Mouse (Mus musculus) cerebellum, postnatal 25 days (tissue): ENCODE data around the gene Kif26b.

Experiments
- DNase-seq, 2 experiments: peaks; one replicate each; pipeline ENCODE4 v3.0.0; 2021; ENCODE audit warnings: mixed read lengths in 2 of 2

Gene Kif26b

GRCm38 (mm10) chr1:178728256-178728655 lies 199.3 kb downstream of the Kif26b start:
- no peak for DNase-seq

GRCm38 (mm10) chr1:178730271-178730670 lies 201.3 kb downstream of the Kif26b start:
- peak in 1 of 2 experiments; percentile 53 for DNase-seq

GRCm38 (mm10) chr1:178733035-178733434 lies 204.1 kb downstream of the Kif26b start:
- no peak for DNase-seq

GRCm38 (mm10) chr1:178734576-178734975 lies 205.7 kb downstream of the Kif26b start:
- DNase-seq = no peak

- peak in 1 of 2 experiments; percentile 51 for DNase-seq
Measured at GRCm38 (mm10) chr1:178736931-178737330, 208.0 kb downstream of the Kif26b start.

GRCm38 (mm10) chr1:178743820-178744219 lies 214.9 kb downstream of the Kif26b start:
- no peak for DNase-seq

GRCm38 (mm10) chr1:178744526-178744925 lies 215.6 kb downstream of the Kif26b start:
- DNase-seq = peak; percentile 71 to 77

- DNase-seq = no peak
Measured at GRCm38 (mm10) chr1:178744961-178745360, 216.0 kb downstream of the Kif26b start.

- DNase-seq = no peak
Measured at GRCm38 (mm10) chr1:178745471-178745870, 216.5 kb downstream of the Kif26b start.

- DNase-seq = peak; percentile 69 to 75
Measured at GRCm38 (mm10) chr1:178747279-178748221, 218.6 kb downstream of the Kif26b start.

GRCm38 (mm10) chr1:178748222-178748600 lies 219.3 kb downstream of the Kif26b start:
- no peak for DNase-seq

- peak in 1 of 2 experiments; percentile 62 for DNase-seq
Measured at GRCm38 (mm10) chr1:178748617-178749016, 219.7 kb downstream of the Kif26b start.

- peak; percentile 63 to 73 for DNase-seq
Measured at GRCm38 (mm10) chr1:178749786-178750185, 220.9 kb downstream of the Kif26b start.

GRCm38 (mm10) chr1:178758441-178758840 lies 229.5 kb downstream of the Kif26b start:
- no peak for DNase-seq

GRCm38 (mm10) chr1:178762125-178762741 lies 233.3 kb downstream of the Kif26b start:
- no peak for DNase-seq

- DNase-seq = no peak
Measured at GRCm38 (mm10) chr1:178764914-178765313, 236.0 kb downstream of the Kif26b start.

GRCm38 (mm10) chr1:178765650-178766049 lies 236.7 kb downstream of the Kif26b start:
- no peak for DNase-seq

- no peak for DNase-seq
Measured at GRCm38 (mm10) chr1:178768976-178769375, 240.1 kb downstream of the Kif26b start.

GRCm38 (mm10) chr1:178769988-178770387 lies 241.1 kb downstream of the Kif26b start:
- DNase-seq = no peak

GRCm38 (mm10) chr1:178770626-178771362 lies 241.9 kb downstream of the Kif26b start:
- DNase-seq = no peak

- no peak for DNase-seq
Measured at GRCm38 (mm10) chr1:178779742-178780141, 250.8 kb downstream of the Kif26b start.

- no peak for DNase-seq
Measured at GRCm38 (mm10) chr1:178784043-178784442, 255.1 kb downstream of the Kif26b start.

GRCm38 (mm10) chr1:178791266-178791665 lies 262.3 kb downstream of the Kif26b start:
- no peak for DNase-seq
